Mouse (Mus musculus) lung, adult 2 months (tissue): Measurements from ENCODE around the gene Hoxb9.

Source experiments
- CTCF ChIP-seq: fragments of 200-500 bp; IDR thresholded peaks from 2 replicates; pipeline ENCODE4 v1.5.1; 2011; ENCODE audit warnings: mild to moderate bottlenecking, low read length, control low read depth; ENCODE audit not compliant: insufficient read depth
- POLR2A ChIP-seq: fragments of 200-500 bp; IDR thresholded peaks from 2 replicates; pipeline ENCODE4 v1.6.1; 2011; ENCODE audit warnings: low read depth, mild to moderate bottlenecking, control low read depth, low read length, borderline replicate concordance; ENCODE audit errors: extremely low read depth

DNA sequence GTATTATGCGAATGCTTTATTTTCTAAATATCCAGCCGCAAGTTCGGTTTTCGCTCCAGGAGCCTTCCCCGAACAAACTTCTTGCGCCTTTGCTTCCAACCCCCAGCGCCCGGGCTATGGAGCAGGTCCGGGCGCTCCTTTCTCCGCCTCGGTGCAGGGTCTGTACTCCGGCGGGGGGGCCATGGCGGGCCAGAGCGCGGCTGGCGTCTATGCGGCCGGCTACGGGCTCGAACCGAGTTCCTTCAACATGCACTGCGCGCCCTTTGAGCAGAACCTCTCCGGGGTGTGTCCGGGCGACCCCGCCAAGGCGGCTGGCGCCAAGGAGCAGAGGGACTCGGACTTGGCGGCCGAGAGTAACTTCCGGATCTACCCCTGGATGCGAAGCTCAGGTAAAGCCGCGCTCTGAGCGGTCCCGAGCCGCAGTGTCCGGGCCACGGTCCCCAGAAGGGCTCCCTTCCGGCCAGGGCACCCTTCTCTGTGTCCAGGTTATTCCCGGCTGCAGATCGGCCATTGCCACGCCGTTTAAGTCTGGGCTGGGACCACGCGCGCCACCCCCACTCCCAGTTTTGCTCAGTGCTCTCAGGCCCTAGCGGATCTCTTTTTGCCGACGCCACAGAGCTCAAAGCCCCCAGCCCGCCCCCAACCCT is 15.6 kb downstream of the Hoxb9 start:
- TF ChIP-seq CTCF (no peak), POLR2A (no peak)
